Mouse (Mus musculus) heart, postnatal 14 days (tissue): ENCODE measurements around the gene Pabpc6. TPM values are rescaled to one million over a fixed set of nuclear protein-coding genes. Genes with fewer than 3 reads are reported as not detected.

ENCODE experiments used
- DNase-seq, 2 experiments: peaks; one replicate each; pipeline ENCODE4 v3.0.0; 2021 to 2022
- intact Hi-C: fragments of 180-260 bp; cut with DNase I; formaldehyde crosslinking; loops from one replicate; pipeline ENCODE4 v1.15.1; 2025
- long read RNA-seq, 2 experiments: library from polyadenylated mRNA; stranded (forward); transcript quantifications; one replicate each; pipeline ENCODE4 v2.0.0; 2021
- total RNA-seq, 2 experiments: library from RNA; stranded (reverse); gene quantifications; 2 replicates each; pipeline ENCODE4 v1.2.3; 2021

Pabpc6 gene
- total RNA-seq, result not detected
- long read RNA-seq, experiment 1, result 0 reads
- long read RNA-seq, experiment 2, result 0 reads

- intact Hi-C loops, result no loop called here
- no peak for DNase-seq
These were observed at the start of gene Pabpc6 for GRCm38 (mm10) chr17:9669283-9669905. TSS of gene Pabpc6 (minus strand) at chr17:9669717.

DNA sequence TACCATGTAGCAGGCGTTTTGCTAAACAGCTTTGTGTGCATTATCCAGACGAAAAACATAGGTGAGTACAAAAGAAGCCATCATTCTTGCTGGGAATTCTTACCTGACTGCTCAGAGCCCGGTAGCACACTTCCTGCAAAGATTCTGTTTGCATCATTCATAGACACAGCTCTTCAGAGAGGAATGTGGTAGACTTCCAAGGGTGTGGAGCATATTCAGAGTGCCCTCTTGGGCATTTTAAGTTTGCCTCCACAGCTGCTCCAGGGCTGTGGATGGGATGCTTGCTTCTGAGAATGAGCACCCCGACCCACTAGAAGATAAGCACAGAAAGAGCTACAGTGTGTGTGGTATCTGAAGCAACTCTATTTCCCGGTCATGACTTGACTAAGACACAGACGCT lies 41.4 kb upstream of the Pabpc6 start:
- intact Hi-C loops, result no loop called here
- no peak for DNase-seq

DNA sequence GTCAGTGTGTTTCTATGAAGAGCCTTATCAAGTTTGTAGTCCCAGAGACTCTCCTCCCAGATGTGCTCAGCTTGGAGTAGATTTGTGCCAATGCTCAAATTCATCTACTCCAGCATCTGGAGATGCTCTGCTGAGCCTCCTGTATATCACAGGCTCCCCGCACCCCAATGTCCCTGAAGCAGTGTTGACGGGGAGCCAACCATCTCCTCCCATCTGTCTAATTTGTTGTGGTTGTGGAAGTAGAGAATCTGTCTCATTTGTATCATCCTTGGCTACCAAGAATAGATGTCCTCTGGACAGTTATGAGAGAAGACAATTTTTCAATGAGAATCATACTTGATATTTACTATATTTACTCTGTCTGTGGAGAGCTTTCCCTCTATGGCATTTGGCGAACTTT lies 39.4 kb upstream of the Pabpc6 start:
- DNase-seq, result no peak
- intact Hi-C loops, result no loop called here

GRCm38 (mm10) chr17:9707356-9707755 lies 37.8 kb upstream of the Pabpc6 start:
- DNase-seq, result no peak
- intact Hi-C loops, result no loop called here

DNA sequence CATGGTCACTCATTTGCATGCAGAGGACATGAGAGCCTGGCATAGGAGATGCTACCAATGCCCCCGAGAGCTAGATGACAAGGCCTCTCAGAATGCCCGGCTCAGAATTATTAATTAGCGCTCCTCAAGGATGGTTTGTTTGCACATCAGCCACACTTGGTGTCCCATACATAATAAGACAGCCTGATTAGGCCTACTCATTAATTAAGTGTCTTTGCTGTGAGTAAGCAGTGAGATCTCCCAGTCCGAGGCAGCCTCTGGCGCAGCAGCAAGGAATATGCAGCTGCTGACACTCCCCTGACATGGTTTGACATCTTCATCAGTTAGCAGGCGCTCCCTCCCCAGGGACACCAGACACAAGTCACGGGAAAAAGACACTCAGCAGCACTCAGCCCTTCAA lies 28.2 kb upstream of the Pabpc6 start:
- intact Hi-C loops, result no loop called here
- DNase-seq, result no peak

- DNase-seq, result no peak
- intact Hi-C loops, result no loop called here
These were observed 21.7 kb upstream of the Pabpc6 start for GRCm38 (mm10) chr17:9691251-9691650.

- intact Hi-C loops, result no loop called here
These were observed 14.1 kb upstream of the Pabpc6 start for GRCm38 (mm10) chr17:9683539-9684155.

GRCm38 (mm10) chr17:9680741-9681140 lies 11.2 kb upstream of the Pabpc6 start:
- no peak for DNase-seq
- intact Hi-C loops, result no loop called here

More at GRCm38 (mm10) chr17:9683539-9684155, 14.1 kb upstream of the Pabpc6 start:
- no peak for DNase-seq

GRCm38 (mm10) chr17:9675175-9675789 lies 5.8 kb upstream of the Pabpc6 start:
- intact Hi-C loops, result no loop called here
- DNase-seq, result no peak

DNA sequence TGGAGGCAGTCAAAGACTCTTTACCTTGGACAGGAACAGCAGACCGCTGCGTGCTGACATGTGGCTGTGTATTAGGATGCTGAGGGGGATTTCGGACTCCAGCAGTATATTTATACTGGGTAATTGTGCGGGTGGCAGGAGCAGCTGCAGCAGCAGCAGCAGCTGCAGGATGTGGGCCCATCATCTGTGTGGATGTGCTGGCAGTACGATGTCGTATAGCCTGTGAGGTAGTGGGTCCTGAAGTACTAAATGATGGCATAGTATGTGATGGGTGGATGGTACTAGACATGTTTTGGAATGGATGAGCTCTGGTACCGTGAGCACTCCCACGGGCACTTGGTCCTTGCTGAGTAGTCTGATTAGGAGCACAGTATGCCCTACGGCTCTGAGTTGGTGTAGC lies 1.6 kb downstream of the Pabpc6 start:
- intact Hi-C loops, result no loop called here
- no peak for DNase-seq

DNA sequence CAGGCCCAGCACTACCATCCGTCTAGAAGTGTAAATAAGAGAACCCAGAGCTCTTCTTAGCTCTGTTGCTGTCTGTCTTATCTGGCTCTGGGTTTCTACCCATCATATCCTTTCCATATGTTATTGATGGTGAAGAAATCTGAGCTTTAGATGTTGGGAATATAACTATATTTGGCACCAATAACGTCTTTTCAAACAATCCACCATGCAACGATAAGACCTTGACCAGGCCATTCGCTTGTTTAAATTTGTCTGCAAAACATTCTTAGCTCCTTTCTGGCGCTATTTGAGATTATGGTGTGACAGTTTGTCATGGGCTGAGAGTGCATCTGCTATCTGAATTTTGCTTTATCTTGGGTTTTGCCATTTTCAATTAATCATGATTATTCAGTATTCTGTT lies 10.9 kb downstream of the Pabpc6 start:
- no peak for DNase-seq
- intact Hi-C loops, result no loop called here

DNA sequence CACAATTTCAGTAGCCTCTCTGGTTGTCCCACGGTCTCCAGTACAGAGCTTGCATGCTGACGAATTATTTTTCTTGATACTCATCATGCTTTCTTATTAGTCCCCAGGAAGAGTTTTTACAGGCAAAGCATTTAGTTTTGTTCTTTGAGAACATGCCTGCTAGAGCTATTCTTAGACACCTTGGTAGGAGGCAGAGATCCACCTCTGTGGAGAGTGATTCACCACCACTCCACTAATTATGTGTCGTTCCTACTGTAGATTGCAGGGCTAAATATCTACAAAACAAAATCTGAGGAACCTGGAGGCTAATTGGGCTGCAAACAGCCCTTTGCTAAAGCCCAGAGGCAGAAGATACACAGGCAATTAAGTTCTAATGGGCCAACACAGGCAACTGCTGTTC lies 15.4 kb downstream of the Pabpc6 start:
- intact Hi-C loops, result no loop called here
- no peak for DNase-seq

- DNase-seq, result no peak
- intact Hi-C loops, result no loop called here
These were observed 21.9 kb downstream of the Pabpc6 start for GRCm38 (mm10) chr17:9647644-9648043.

- intact Hi-C loops, result no loop called here
- DNase-seq, result no peak
These were observed 25.8 kb downstream of the Pabpc6 start for GRCm38 (mm10) chr17:9643657-9644180.

- no peak for DNase-seq
- intact Hi-C loops, result no loop called here
These were observed 32.5 kb downstream of the Pabpc6 start for GRCm38 (mm10) chr17:9637011-9637410.

- intact Hi-C loops, result no loop called here
- DNase-seq, result no peak
These were observed 36.8 kb downstream of the Pabpc6 start for GRCm38 (mm10) chr17:9632579-9633252.

DNA sequence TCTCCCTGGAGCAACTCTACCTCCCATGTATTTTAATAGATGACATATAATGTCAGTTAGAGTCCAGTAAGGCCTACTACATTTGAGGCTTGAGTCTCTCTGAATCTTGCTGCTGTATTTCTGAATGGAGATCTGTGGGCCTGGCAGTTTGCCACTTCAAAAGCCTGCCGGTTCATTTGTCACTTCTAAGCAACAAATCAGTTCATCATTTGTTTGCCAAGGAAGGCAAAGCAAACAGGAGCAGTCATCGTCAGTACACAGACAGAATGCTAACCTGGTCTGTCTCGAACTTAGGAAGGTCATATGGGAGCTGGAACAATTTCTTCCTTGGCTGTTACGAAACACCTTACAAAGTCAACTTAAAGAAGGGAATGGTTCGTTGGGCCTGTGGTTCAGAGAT lies 37.4 kb downstream of the Pabpc6 start:
- intact Hi-C loops, result no loop called here

DNA sequence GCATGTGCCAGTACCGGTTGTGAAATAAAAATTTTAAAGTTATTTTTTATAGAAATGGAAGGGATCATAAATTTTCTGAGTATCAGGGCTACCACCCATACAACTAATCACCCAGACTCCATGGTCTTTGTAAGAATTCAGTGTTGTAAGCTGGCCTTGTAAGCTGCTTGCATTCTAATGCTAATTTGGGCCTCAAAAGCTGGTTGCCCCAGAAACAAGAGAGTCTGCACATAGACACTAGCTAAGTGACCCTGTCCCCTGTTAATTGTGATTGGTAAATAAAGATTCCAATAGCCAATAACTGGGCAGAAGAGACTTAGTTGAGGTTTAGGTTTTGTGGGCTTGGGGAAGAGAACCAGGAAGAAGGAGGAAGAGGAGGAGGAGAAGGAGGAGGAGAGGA lies 38.4 kb downstream of the Pabpc6 start:
- intact Hi-C loops, result no loop called here
- DNase-seq, result no peak

More for the DNA sequence above, 37.4 kb downstream of the Pabpc6 start:
- no peak for DNase-seq

DNA sequence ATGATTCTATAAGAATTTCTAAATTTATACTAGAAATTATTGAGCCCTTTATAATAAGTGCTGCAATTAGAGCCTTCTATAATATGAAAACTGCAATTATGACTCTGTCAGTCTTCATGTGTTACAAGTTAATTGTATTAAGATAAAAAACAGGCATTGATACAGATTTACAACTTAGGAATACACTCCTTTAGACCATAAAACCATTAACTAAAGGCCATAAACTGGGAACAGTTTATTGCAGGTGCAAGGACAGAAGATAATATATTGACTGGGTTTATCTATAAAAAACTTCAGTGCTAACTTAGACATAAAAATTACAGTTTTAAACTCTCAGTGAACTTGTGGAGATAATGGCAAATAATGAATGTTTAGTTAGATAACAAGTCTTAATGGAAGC lies 42.5 kb downstream of the Pabpc6 start:
- intact Hi-C loops, result no loop called here
- DNase-seq, result no peak
